Mouse (Mus musculus) MN1 (cell line): ENCODE data around the gene Mier1.
A peak's percentile ranks its signal among the peaks of the same experiment; 100 is the strongest.

Experiments used
- DNase-seq: peaks from one replicate; pipeline ENCODE4 v3.0.0-alpha.2; 2016; ENCODE audit warnings: low spot score

The Mier1 gene

DNA sequence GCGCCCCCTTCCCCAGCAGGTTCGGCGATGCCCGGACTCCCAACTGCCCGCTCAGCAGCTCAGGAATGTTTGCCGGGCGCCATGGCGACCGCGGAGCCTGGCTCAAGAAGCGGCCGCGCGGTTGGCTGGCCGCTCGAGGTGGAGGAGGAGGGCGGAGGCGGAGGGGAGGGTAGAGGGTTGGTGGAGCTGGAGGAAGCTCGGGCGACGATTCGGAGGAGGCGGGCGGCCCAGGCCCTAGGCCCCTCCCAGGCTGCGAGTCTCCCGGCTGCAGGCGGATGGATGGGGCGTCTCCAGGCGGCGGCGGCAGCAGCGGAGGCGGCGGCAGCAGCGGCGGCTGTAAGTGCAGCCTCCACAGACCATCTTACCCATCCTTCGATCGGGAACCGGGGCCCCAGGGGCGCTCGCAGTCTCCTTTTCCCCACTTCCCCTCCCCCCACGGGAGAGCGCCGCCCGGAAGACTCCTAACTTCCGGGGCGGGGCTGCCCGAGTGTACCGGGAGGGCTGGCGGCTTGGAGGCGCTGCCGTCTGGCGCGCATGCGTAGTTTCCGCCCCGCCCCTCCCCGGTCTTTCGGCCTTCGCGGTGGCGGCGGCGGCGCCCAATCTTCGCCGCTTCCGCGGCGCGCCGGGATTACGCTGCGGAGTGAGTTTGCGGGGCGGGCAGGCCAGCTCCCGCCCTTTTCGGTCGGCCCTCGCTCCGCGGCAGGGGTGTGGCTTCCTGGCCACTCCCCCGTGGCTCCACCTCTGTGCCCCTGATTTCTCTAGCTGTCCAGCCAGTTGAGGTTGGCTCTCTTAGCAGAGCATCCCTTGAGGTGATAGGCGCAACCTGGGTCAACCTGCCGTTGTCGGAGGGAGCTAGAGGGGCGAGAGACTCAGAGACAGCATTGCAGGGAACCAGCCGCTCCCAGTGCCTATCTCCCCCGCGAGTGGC lies at the start of gene Mier1, which contains the start of gene Wdr78:
Mier1 (plus strand) TSS at position 207 of the 928 bp plus-strand sequence.
Wdr78 (minus strand) TSS at position 372 of the 928 bp plus-strand sequence.
- DNase-seq = peak; percentile 90

DNA sequence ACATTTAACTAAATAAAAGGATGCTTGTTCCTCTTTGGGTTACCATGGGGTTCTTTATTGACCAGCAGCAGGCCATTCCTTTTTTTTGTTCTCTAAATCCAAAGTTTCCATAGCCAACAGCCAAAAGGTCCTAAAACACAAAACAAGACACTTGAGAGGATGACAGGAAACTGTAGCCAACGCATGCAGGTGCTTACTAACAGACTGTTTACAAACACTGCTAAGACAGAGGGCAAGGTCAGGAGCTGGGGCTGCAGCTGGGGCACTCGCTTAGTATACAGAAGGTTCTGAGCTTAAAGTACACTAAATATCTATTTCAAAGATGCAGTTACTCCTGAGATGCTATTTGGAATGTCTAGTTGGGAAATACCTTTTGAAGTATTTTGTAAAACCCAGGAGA lies 49.8 kb upstream of the Mier1 start:
- no peak for DNase-seq

- no peak for DNase-seq
Observed at GRCm38 (mm10) chr4:103064976-103065375, 49.2 kb upstream of the Mier1 start.

DNA sequence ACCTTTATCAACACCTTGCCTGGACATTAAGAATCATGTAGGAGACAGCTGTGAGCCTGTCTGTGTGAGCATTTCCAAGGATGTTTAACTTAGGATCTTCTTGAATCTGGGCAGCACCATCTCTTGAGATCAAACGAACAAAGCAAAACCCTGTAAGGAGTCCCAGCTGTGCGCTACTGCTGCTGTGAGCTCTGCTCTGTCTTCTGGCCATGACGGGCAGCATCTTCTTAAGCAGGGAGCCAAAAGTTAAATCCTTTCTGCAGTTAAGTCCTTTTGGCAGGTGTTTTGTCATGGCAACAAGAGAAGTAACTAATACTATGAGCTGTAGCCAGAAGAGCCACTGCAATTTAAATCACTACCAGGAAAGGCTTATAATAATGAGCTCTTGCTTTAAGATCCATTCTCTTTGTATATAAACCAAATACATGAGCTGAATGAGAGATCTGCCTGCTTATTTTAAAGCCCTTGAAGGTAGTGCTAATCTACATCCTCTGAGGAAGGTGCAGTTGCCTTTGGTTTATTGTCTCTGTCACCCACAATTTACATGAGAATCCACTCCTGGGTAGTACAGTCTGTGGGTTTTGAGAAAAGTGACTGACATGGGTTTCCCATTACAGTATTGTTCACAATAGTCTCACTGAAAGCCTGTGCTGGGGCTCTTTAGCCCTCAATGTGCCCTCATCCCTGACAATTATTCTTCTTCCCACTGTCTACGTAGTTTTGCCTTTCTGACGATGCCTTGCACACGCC lies 46.1 kb upstream of the Mier1 start:
- DNase-seq = no peak

DNA sequence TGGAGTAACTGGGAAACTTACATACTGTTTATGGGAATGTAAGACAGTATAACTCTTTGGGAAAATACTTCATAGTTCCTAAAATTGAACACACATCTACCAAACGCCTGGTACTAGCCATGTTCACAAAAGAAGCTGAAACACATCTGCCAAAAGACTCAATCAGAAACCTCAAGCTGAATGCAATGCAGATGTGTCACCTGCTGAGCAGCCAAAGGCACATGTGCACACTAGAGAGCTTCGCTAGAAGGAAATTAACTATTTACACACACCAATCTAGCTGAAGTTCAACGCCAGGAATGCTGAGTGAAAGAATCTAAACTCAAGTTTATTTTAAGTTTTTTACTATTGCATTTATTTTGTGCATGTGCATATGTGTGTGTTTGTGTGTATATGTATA lies 43.6 kb upstream of the Mier1 start:
- DNase-seq = no peak

- no peak for DNase-seq
Observed at GRCm38 (mm10) chr4:103085237-103085636, 29.0 kb upstream of the Mier1 start.

DNA sequence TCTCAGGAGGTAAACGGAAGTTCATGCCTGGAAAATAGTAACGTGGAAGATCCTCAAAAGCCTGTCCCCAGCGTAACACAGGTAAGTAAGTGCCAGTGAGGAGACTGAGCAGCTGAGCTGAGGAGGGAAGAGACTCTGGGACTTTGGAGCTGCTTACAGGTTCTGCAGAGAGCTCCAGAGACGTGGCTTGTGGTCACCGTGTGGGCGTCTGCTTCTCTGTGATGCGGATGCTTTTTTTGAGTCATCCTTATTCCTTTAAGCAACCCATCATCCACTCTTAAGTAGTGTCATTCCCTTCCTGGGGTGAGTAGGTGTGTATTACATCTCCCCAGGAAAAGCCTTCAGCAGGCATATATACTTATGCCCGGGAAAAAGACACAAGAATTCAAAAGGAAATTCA lies 18.3 kb upstream of the Mier1 start:
- no peak for DNase-seq

GRCm38 (mm10) chr4:103098532-103098931 lies 15.7 kb upstream of the Mier1 start:
- no peak for DNase-seq

- DNase-seq = peak; percentile 6
Observed at GRCm38 (mm10) chr4:103112651-103113050, 1.5 kb upstream of the Mier1 start.

DNA sequence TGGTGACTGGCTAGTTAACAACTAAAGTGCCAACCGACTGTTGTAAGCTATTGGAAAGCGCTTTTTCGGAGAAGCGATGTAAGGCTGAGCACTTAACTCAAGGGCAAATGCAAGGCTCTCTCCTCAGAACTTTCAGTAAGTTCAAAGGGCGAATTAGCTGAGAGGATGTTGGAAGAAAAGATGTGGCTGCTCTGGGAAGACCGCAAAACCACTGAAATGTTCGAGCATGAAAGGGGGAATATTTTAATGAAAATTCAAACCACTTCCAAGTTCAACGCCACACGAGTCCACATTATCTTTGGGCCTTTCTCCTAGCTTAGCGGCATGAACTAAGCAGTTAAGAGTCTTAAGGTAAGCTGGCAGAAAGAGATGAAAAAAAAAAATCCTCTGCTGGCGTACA lies 788 bp upstream of the Mier1 start:
- DNase-seq = peak; percentile 9

DNA sequence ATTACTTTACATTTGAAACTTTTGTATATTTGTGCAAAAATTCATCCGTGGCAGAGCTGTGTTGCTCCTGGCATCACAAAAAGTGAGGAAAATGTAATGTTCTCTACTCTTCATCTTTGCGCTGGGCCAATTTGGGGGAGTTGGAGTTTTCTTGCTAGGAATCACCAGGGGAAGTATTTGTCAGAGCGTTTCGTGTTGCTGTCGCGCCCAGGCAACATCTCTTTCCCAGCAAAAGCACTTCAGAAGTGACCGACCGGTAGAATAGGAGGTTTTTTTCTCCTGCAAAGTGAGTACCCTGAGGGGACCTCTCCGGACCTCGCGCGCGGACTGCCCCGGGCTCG lies 4.7 kb downstream of the Mier1 start:
- DNase-seq = no peak

- peak; percentile 62 for DNase-seq
Observed at GRCm38 (mm10) chr4:103119229-103120027, 5.2 kb downstream of the Mier1 start.

DNA sequence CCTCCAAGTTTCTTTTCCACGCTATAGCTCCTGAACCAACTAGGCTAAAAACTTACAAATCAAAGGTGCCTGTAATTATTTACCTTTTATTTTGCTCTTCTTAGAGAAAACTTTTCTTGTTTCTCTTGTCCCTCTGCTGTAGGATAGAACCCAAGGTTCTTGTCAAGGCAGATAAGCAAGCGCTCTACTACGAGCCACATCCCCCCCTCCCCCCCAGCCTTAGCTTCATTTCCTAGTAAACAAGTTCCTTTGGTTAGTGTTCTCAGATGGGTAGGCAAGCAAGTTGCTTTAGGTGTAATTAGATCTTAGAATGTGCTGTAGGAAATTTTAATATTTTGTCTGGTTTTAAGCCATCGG lies 5.8 kb downstream of the Mier1 start:
- DNase-seq = no peak

DNA sequence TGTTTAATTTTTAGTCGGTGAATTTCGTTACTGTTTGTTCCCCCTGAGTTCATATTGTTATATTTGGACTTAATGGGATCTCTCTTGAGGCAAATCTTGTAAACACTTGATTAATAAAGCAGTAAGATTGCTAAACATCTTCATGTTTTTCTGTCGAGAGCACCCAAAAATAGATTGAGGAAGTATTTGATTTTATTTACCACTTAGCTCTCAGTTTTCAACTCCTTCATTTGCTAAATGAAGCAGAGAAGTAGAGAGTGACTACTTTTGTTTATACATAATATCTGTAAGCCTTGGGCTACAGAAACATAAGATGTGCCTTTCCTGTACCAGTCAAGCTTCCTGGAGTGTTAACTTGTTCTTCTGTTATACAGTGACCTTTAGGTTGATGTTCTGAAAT lies 6.2 kb downstream of the Mier1 start:
- no peak for DNase-seq

- DNase-seq = no peak
Observed at GRCm38 (mm10) chr4:103120874-103121389, 6.7 kb downstream of the Mier1 start.

- DNase-seq = peak; percentile 12
Observed at GRCm38 (mm10) chr4:103123086-103123485, 8.9 kb downstream of the Mier1 start.

DNA sequence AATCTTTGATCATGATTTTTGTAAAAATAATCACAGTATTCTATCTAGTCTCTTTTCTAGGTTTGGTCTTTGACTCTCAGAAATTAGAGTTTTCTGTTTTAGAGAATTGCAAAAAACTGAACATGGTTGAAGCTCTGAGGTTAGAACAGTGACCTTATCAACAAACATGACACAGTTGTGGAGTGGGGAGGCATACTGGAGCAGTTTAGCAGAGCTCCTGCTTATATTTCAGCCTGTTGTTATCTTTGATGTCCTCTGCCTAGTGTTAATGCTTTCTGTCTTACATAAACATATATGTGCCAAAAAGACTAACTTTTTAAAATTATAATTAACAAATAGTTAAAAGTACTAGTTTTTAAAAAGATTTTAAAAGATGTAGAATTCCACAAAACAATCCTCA lies 9.4 kb downstream of the Mier1 start:
- no peak for DNase-seq

DNA sequence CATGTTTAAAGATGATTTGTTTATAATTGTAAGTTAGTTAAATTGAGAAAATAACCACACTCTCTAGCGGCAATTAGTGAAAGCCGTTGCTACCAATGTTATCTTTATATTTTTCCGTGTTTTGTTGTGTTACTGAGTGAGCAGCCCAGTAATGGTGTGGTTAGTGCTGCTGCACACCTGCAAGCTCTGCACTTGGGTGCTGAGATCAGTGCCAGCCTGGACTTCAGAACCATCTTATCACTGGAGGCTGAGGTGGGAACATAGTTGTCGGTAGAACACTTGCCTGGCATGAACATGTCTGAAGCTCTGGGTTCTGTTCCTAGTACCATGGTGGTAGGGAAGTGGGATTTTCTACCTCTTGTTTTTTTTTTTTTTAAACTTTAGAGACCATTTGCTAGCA lies 12.3 kb downstream of the Mier1 start:
- DNase-seq = no peak

DNA sequence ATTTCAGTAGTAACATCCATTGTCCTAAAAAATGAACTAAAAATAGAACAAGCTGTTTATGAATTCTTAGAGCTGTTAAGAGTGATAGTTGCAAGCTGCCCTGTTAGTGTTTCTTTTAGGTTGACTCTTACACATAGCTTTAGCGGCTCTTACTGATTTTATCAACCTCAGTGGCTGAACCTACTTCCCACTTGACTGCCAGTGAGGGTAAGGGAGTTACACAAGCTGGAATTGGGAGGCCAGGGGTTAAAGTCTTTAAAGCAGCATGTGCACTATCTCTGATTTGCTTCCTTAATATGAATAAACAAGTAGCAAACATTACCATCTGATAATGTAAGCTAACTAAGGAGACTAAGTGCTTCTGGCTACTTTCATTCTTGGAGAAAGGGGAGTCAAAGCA lies 22.8 kb downstream of the Mier1 start:
- DNase-seq = no peak

DNA sequence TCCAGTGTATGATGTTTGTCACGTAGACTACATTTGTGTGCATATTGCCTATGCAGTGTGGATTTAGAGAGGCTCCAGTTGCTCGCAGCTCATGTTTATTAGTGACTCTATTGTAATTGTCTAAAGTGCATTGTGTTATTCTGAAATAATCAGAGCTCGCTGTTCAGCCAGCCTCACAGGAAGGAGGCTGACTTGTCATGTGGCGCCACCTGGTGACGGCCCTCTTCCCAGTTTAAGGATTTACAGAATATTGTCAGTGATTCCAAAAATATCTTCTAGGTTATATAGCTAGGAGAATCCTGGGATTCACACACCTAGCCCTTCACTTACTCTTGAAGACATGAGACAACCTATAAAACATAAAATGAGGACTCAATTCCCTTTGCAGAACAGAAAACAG lies 32.1 kb downstream of the Mier1 start:
- DNase-seq = peak; percentile 56

GRCm38 (mm10) chr4:103151946-103152345 lies 37.8 kb downstream of the Mier1 start:
- DNase-seq = no peak

DNA sequence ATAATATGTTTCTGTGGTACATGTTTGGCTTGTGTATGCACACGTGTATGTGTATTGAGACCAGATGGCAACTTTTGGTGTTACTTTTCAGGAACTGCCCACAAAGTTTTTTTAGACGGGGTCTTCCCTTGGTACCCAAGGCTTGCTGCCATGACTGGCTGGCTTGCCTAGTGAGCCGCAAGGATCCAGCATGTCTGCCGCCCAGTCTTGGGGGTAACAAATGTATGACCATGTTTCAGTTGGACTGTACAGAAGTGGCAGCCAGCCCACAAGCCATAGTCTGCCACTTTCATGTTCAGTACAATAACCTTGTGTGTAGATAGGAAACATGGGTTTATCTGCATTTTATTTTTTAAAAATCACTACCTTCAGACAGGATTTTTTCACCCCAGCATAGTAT lies 44.6 kb downstream of the Mier1 start:
- no peak for DNase-seq
